Mouse (Mus musculus) brain, embryonic 18.5 days (tissue): Measurements from ENCODE around the gene Orai2.
A peak's percentile ranks its signal among the peaks of the same experiment; 100 is the strongest.
"Not testable (repeated sequence)": the region's sequence is repeated elsewhere in the genome, so short reads cannot be mapped to it uniquely, and the experiment has no call there.

ENCODE experiments used
- DNase-seq: peaks from one replicate; pipeline ENCODE4 v3.0.0-alpha.2; 2012; ENCODE audit warnings: low read depth, low spot score

The Orai2 gene

DNA sequence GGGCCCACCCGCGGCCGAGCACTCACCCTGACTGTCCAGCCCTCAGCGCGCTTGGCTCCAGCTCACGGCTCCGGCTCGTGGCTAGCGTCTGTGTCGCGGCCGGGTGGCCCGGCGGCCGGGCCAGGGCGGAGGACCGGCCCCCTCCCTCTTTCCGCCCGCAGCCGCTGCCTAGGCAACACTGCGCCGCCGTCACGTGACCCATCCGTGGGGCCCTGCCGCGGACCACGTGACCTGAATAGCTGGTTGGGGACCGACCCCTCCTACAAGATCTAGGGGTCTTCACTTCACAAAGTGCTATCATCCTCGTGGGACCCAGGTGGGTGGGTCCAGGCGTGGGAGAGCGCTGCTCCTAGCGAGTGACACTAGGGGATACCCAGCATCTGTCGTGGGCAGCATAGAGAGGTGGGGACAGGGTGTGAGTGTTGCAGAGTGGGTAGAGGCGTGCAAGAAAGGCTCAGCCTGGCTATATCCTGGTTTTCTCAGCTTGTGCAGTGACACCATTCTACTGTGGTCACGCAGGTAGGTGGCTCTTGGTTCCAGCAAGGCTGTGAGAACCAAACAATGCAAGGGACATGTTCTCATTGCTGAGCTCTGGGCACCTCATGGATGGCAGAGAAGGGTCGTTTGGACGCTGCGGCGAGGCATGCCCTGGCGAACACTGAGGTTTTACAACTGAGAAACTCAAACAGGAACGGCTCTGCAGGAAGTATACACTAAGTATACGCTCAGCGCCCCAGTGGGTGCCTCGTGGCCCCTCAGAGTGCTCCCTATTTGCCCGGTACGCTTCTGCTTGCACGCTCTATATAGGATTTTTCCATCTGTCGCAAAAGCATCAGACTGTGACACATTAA lies at the start of gene Orai2:
TSS of gene Orai2 (minus strand) at position 202 of the 851 bp plus-strand sequence.
- peak; percentile 65 for DNase-seq

- no peak for DNase-seq
These were observed 48.1 kb upstream of the Orai2 start for GRCm38 (mm10) chr5:136218585-136218984.

DNA sequence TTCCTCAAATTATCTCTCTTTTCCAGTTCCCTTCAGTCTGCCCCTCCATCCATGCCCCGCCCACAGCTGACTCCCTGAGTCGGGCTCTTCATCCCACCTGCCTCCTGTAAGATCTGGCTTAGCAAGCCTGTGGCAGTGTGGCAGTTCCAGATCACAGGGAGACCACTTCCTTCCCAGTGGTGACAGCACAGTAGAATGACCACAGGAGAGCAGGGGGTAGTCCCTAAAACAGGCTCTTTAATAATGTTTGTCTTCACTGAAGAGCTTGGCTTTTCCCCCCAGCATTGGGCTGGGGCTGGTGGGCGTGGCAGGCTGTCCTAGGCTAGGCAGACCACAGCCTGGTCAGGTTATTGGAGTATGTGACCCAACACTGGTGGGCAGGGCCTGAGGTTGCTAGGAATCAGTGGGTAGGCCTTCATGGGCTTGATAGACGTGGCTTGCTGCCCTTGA lies 47.4 kb upstream of the Orai2 start:
- no peak for DNase-seq

DNA sequence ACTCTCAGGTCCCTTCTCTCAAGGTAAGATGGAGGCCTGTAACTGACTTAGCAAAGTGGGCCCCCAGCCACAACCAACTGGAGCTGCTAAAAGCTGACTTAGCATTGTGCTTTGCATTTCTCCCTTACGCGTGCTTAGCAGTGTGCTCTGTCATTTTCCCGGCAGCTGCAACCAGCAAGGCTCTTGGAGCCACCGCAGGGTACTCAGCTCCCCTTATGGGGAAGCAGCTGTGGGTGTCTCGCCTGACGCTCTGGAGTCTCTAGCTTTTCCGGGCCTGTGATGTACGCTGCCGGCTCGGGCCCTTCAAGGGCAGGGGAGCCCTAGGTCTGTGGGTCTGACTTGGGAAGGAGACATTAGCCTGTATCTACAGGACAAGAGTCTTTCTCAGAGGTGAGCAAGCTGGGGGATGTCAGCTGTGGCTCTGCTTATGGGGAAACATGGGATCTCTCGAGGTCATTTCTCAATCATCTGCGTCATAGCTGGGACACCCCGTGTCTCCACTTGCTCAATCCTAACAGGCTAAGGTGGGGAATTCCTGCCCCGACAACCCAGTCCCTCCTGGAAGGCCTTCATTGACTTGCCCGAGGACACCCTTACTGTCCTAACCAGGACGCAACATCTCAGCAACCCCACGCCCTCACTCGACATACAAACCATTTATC lies 46.6 kb upstream of the Orai2 start:
- no peak for DNase-seq

DNA sequence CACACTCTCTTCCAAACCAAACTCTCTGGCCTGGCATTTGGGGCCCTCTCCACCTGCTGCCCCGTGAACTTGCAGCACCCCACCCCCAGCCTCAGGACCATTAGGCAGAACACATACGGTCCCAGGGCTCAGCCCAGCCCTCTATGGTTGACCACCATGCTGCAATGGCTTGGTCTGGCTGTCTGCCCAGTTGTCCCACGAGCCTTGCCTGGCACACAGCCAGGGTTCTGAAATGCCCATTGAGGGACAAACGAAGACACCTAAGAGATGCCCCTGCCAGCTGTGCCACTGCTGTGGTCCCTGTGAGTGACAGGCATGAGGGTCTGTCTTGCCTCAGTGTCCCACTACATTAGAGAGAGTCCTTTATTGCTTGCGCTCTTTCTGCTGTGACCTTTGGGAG lies 45.4 kb upstream of the Orai2 start:
- DNase-seq: no peak

DNA sequence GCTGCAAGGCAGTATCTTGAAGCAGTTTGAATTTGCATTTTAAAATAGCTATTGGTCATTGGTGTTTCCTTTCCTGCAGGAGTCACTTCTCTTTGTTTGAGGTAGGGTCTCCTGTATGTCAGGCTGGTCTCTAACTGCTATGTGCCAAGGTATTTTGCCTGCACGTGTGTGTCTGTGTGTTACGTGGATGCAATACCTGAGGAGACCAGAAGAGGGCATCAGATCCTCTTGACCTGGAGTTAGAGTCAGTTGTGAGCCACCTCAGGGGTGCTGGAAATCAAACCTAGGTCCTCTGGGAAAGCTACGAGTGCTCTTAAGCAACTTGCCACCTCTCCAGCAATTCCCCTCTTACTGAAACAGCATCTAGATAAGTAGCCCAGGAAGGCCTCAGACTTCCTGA lies 44.7 kb upstream of the Orai2 start:
- DNase-seq: no peak

DNA sequence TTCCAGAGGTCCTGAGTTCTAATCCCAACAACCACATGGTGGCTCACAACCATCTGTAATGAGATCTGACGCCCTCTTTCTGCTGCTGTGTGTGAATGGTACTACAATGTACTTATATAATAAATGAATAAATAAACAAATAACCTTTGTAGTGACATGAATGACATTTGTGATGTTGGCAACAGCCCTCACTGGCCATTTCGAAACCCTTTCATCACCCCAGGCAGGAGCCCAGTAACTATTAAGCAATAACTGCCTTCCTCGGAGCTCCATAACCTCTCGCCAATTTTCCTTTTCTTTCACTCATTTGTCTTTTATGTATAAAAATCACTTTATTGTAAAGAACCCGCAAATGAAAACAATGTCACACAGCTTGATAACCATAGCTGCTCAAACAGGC lies 43.2 kb upstream of the Orai2 start:
- no peak for DNase-seq

- no peak for DNase-seq
These were observed 42.2 kb upstream of the Orai2 start for GRCm38 (mm10) chr5:136212716-136213115.

GRCm38 (mm10) chr5:136211341-136212102 lies 41.0 kb upstream of the Orai2 start:
- DNase-seq: not testable (repeated sequence)

- no peak for DNase-seq
These were observed 40.0 kb upstream of the Orai2 start for GRCm38 (mm10) chr5:136210549-136210948.

DNA sequence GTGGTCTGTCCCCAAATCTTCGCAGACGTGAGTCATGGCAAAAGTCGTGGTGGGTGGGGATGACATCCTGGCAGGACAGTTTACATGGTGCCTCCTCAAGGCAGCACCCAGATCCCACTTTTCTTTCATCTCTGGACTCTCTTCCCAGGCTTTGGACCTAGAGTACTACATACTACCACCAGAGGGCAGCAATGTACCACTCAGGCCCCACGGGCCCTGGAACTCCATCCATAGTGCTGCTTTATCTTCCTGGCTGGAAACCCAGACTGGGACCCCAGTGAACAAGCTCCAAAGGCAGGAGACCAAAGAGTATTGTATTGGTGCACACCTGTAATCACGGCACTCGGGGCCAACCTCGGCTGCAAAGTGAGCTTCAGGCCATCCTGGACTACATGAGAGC lies 31.3 kb upstream of the Orai2 start:
- DNase-seq: peak; percentile 40

GRCm38 (mm10) chr5:136199526-136199925 lies 29.0 kb upstream of the Orai2 start:
- no peak for DNase-seq

- DNase-seq: peak; percentile 93
These were observed 28.2 kb upstream of the Orai2 start, which contains the start of gene Prkrip1 for GRCm38 (mm10) chr5:136198474-136199391. Gene Prkrip1 (minus strand): TSS chr5:136198963.

- DNase-seq: no peak
These were observed 21.4 kb upstream of the Orai2 start for GRCm38 (mm10) chr5:136191870-136192269.

- DNase-seq: no peak
These were observed 16.2 kb upstream of the Orai2 start for GRCm38 (mm10) chr5:136186723-136187122.

GRCm38 (mm10) chr5:136183766-136184165 lies 13.3 kb upstream of the Orai2 start:
- DNase-seq: no peak

DNA sequence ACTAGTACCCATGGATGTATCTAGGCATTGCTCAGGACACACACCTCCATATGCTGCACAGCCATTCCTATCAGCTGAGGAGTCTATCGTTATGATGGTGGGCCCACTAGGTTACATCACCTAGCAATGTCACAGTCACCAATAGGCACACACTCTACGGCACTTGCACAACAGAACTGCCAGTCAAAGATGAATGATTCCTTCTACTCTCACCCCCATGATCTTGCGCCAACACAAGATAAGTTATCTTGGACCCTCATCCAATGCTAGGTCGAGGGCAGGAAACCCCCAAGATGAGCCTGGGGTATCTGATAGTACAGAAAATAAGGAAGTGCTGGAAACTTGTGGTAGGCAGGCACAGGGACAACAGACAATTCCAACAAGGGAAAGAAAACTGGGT lies 12.3 kb upstream of the Orai2 start:
- DNase-seq: no peak

- no peak for DNase-seq
These were observed 11.5 kb upstream of the Orai2 start for GRCm38 (mm10) chr5:136182049-136182448.

- no peak for DNase-seq
These were observed 10.7 kb upstream of the Orai2 start for GRCm38 (mm10) chr5:136181197-136181596.

DNA sequence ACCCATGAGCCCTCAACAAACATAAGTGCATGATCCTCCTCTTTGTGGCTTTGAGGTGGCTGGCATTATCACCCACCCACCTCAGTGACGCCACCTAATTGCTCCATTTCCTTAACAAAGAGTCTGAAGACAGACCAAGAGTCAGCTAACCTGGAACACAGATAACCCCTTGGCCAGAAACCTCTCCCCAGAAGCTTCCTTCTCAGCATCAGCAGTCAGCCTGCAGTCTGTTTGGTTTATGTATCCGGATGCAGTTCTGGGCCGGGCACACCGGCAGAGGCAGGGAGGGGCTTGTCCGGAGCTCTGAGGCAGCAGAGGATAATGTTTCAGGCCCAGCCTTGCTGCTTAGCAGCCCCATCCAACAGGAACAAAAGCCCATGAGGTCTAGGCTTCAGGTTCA lies 9.1 kb upstream of the Orai2 start:
- no peak for DNase-seq
